Mouse (Mus musculus) spleen, postnatal 14 days (tissue): ENCODE results near the gene Tap1.
A peak's percentile ranks its signal among the peaks of the same experiment; 100 is the strongest.

Source experiments
- DNase-seq, 2 experiments: peaks; one replicate each; pipeline ENCODE4 v3.0.0; 2021 to 2022; ENCODE audit warnings: low spot score in 2 of 2

Gene Tap1

GRCm38 (mm10) chr17:34179913-34180859, 7.2 kb upstream of the Tap1 start:
- no peak for DNase-seq

- no peak for DNase-seq
Measured at GRCm38 (mm10) chr17:34183564-34184219, 3.7 kb upstream of the Tap1 start.

GRCm38 (mm10) chr17:34185526-34185925, 1.8 kb upstream of the Tap1 start:
- DNase-seq: no peak

GRCm38 (mm10) chr17:34186885-34187260, 480 bp upstream of the Tap1 start:
- no peak for DNase-seq

GRCm38 (mm10) chr17:34188010-34188409, 657 bp downstream of the Tap1 start:
- DNase-seq: no peak

- no peak for DNase-seq
Measured at GRCm38 (mm10) chr17:34188986-34189385, 1.6 kb downstream of the Tap1 start.

GRCm38 (mm10) chr17:34192852-34193251, 5.5 kb downstream of the Tap1 start:
- no peak for DNase-seq

- DNase-seq: no peak
Measured at GRCm38 (mm10) chr17:34193468-34193867, 6.1 kb downstream of the Tap1 start.

- no peak for DNase-seq
Measured at GRCm38 (mm10) chr17:34194723-34195122, 7.4 kb downstream of the Tap1 start.

- DNase-seq: peak; percentile 47 to 60
Measured at GRCm38 (mm10) chr17:34196491-34196890, 9.1 kb downstream of the Tap1 start.

- DNase-seq: peak; percentile 67 to 82
Measured at GRCm38 (mm10) chr17:34196941-34197894, 9.9 kb downstream of the Tap1 start, which contains the start of gene Psmb8. Gene Psmb8, plus strand, starts transcription at chr17:34197721.

GRCm38 (mm10) chr17:34197904-34198520, 10.7 kb downstream of the Tap1 start:
- DNase-seq: peak; percentile 40 to 66

GRCm38 (mm10) chr17:34198521-34198912, 11.2 kb downstream of the Tap1 start:
- DNase-seq: no peak

- DNase-seq: no peak
Measured at GRCm38 (mm10) chr17:34199050-34199619, 11.8 kb downstream of the Tap1 start.

- DNase-seq: no peak
Measured at GRCm38 (mm10) chr17:34200047-34200446, 12.7 kb downstream of the Tap1 start.

GRCm38 (mm10) chr17:34200772-34201505, 13.6 kb downstream of the Tap1 start:
- no peak for DNase-seq

- DNase-seq: no peak
Measured at GRCm38 (mm10) chr17:34201506-34202055, 14.2 kb downstream of the Tap1 start.

- DNase-seq: no peak
Measured at GRCm38 (mm10) chr17:34202760-34203442, 15.5 kb downstream of the Tap1 start.

- no peak for DNase-seq
Measured at GRCm38 (mm10) chr17:34203444-34203843, 16.1 kb downstream of the Tap1 start, which contains the start of gene Tap2. Gene Tap2, plus strand, starts transcription at chr17:34203527.
